Mouse (Mus musculus) liver, adult 2 months (tissue): ENCODE measurements at regions not wholly inside any gene's neighbourhood (a gene's known extent, or its start where the extent isn't known, plus 50 kb on each side); places are given as distances from the start of the nearest gene placed in this dataset.

Experiments used
- CTCF ChIP-seq: fragments of 200-500 bp; IDR thresholded peaks from 2 replicates; pipeline ENCODE4 v1.5.1; 2011; ENCODE audit warnings: low read depth, low read length, control low read depth
- POLR2A ChIP-seq: fragments of 200-500 bp; IDR thresholded peaks from 2 replicates; pipeline ENCODE4 v1.6.1; 2011; ENCODE audit warnings: low read length, control low read depth; ENCODE audit not compliant: insufficient read depth; ENCODE audit errors: extremely low read depth

GRCm38 (mm10) chr11:56762467-56763120, 248.6 kb upstream of the Gria1 start:
- TF ChIP-seq CTCF (no peak), POLR2A (no peak)
